Mouse (Mus musculus) liver, postnatal 0 days (tissue): ENCODE data around the gene Ttc21a.
A peak's percentile ranks its signal among the peaks of the same experiment; 100 is the strongest.

ENCODE experiments used
- CTCF ChIP-seq: sonication (generic); IDR thresholded peaks from 2 replicates; pipeline ENCODE4 v1.5.1; 2016; ENCODE audit warnings: antibody characterized with exemption, low read depth
- EP300 ChIP-seq: IDR thresholded peaks from 2 replicates; pipeline ENCODE4 v1.6.1; 2016; ENCODE audit warnings: antibody characterized with exemption, low read depth, mild to moderate bottlenecking

- no peak for TF ChIP-seq CTCF
- TF ChIP-seq EP300: peak; percentile 39; the same call in 1 of the 2 replicates
Observed at GRCm38 (mm10) chr9:119964206-119964605, 26.8 kb downstream of the Ttc21a start.
